Mouse (Mus musculus): Measurements from ENCODE around the gene Il5.

DNA sequence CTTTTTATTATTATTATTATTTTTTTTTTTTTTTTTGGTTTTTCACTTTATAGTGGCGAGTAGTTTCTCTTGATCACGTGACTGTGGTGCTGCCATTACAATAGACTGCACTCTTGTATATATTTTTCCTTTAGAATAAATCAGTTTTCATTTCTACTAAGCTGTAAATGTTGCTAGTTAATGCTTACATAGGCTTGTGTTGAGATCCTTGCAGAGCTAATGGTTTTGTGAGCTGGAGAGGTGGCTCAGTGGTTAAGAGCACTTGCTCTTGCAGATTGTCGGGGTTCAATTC is 12.9 kb upstream of the Il5 start:
- no peak for TF ChIP-seq CTCF (IDR thresholded peaks at IDR 0.05; ENCODE audit: low read depth, low read length)
- TF ChIP-seq POLR2A (IDR thresholded peaks at IDR 0.05; ENCODE audit: borderline replicate concordance, low read depth, low read length), result no peak

Measured in bone marrow macrophage, adult 2 months (primary cell).